Mouse (Mus musculus) kidney, embryonic 16.5 days (tissue): ENCODE measurements at regions not wholly inside any gene's neighbourhood (a gene's known extent, or its start where the extent isn't known, plus 50 kb on each side); places are given as distances from the start of the nearest gene placed in this dataset.

Experiments
- ATAC-seq: fragments of 200-750 bp; cut with Nextera tagmentation; 2 replicates; pipeline ENCODE4 v1.8.0; 2017; ENCODE audit warnings: moderate TSS enrichment; ENCODE audit not compliant: low FRiP score, low TSS enrichment
- H3K27ac ChIP-seq: fragments of 300-500 bp; sonication (generic); 2 replicates; pipeline ENCODE4 v1.5.1; 2014; ENCODE audit warnings: low read length
- H3K27me3 ChIP-seq: fragments of 300-500 bp; sonication (generic); 2 replicates; pipeline ENCODE4 v1.6.1; 2014; ENCODE audit warnings: low read length, control low read depth, mixed read lengths; ENCODE audit not compliant: insufficient read depth
- H3K36me3 ChIP-seq: fragments of 300-500 bp; sonication (generic); 2 replicates; pipeline ENCODE4 v1.6.1; 2014; ENCODE audit warnings: low read length, control low read depth, mixed read lengths; ENCODE audit not compliant: insufficient read depth
- H3K4me1 ChIP-seq: fragments of 300-500 bp; sonication (generic); 2 replicates; pipeline ENCODE4 v1.6.1; 2014; ENCODE audit warnings: low read length, control low read depth, mixed read lengths; ENCODE audit not compliant: insufficient read depth
- H3K4me2 ChIP-seq: fragments of 300-500 bp; sonication (generic); replicated peaks from 2 replicates; pipeline ENCODE4 v1.6.1; 2014; ENCODE audit warnings: low read depth, low read length
- H3K4me3 ChIP-seq: fragments of 300-500 bp; sonication (generic); 2 replicates; pipeline ENCODE4 v1.5.1; 2014; ENCODE audit warnings: mild to moderate bottlenecking, low read length
- H3K9ac ChIP-seq: fragments of 300-500 bp; sonication (generic); replicated peaks from 2 replicates; pipeline ENCODE4 v1.6.1; 2014; ENCODE audit warnings: low read length
- H3K9me3 ChIP-seq: fragments of 300-500 bp; sonication (generic); 2 replicates; pipeline ENCODE4 v1.6.1; 2016; ENCODE audit warnings: low read length, control low read depth
- WGBS: fragments of 180-500 bp; shearing (Covaris S2); extraction: QIAGEN DNeasy Blood & Tissue Kit; methylation state at CpG from one replicate; pipeline ENCODE4 v1.1.7; 2014; 5-methylcytosine and 5-hydroxymethylcytosine counted together

GRCm38 (mm10) chr17:22795213-22795612 lies 71.7 kb downstream of the Zfp945 start:
- H3K9me3 ChIP-seq = peaks cover 3% of the 10 kb centered on the region; the same call in 1 of the 2 replicates
- WGBS = 66% methylated on average over 5 of the region's 5 CpGs
- no peak for ATAC-seq
- no peaks in the 10 kb centered on the region for H3K27me3 ChIP-seq
- H3K9ac ChIP-seq = no peak overlapping the region
- H3K4me2 ChIP-seq = no peak overlapping the region
- H3K4me1 ChIP-seq = no peaks in the 10 kb centered on the region
- no peak overlapping the region for H3K4me3 ChIP-seq
- H3K36me3 ChIP-seq = peaks cover 10% of the 10 kb centered on the region; the same call in 1 of the 2 replicates
- no peak overlapping the region for H3K27ac ChIP-seq

DNA sequence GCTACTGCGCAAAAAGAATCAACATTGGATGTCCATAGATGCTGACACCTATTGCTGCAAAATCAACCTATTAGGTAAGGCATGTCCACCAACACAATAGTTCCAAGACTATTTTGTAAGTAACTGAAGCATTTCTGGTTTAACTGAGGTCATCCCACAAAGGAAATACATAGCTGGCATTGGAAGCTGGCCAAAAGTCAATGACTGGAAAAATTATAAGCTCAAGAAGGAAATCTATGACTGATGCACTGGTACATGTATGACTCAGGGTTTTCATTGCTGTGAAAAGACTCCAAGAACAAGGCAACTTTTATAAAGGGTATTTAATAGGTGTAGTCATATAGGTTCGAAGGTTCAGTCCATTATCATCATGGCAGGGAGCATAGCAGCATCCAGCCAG lies 82.5 kb downstream of the Zfp945 start:
- Histone ChIP-seq H3K4me1 (no peaks in the 10 kb centered on the region), H3K27me3 (no peaks in the 10 kb centered on the region), H3K4me2 (no peak overlapping the region), H3K36me3 (peaks cover 15% of the 10 kb centered on the region), H3K9me3 (peaks cover 9% of the 10 kb centered on the region), H3K4me3 (no peak overlapping the region), H3K27ac (no peak overlapping the region), H3K9ac (no peak overlapping the region)
- no peak for ATAC-seq
- WGBS = 95% methylated on average over 2 of the region's 2 CpGs

- Histone ChIP-seq H3K36me3 (no peaks in the 10 kb centered on the region), H3K9ac (no peak overlapping the region), H3K27ac (no peak overlapping the region), H3K4me2 (no peak overlapping the region), H3K4me1 (no peaks in the 10 kb centered on the region), H3K4me3 (no peak overlapping the region), H3K27me3 (no peaks in the 10 kb centered on the region), H3K9me3 (no peaks in the 10 kb centered on the region)
- ATAC-seq = no peak
- 64% methylated on average over 7 of the region's 7 CpGs for WGBS
Observed at GRCm38 (mm10) chr17:22745736-22746135, 121.2 kb downstream of the Zfp945 start.

DNA sequence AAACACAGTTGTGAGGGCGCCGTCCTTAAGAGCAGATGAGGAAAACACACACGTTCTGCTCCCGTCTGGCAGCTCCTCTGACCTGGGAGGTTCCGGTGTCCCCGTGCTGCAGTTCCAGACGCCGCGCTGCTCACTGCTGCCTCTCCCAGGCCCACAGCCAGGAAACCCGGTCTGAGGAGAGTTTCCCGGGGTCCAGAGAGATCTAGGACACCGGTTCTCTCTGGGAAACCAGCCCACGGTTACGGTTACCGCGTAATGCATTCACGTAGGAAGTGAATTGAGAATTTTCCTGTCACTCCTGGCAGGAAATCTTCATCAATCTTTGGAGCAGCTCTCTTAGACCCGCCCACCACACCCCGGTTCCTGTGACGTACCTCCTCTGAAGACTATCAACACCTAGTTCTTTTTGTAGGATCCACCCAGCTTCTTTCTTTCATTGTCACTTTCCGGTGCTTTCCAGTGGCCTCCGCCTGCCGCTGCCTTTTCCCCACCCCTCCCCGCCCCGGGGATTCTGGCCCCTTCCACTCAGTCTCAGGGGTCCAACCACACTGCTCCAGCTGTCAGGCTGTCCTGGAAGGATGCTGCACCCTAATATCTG lies 127.3 kb downstream of the Zfp945 start:
- peak; percentile 96 for ATAC-seq
- Histone ChIP-seq H3K36me3 (peaks cover 14% of the 10 kb centered on the region; the same call in 1 of the 2 replicates), H3K27ac (peak overlapping the region; percentile 61), H3K27me3 (no peaks in the 10 kb centered on the region), H3K4me3 (peak overlapping the region; percentile 53), H3K9ac (peak overlapping the region; percentile 62), H3K4me1 (0 out of 2 replicates have a peak, but pooled peaks cover 6% of the 10 kb centered on the region), H3K4me2 (peak overlapping the region; percentile 65), H3K9me3 (0 out of 2 replicates have a peak, but pooled peaks cover 4% of the 10 kb centered on the region)
- under 1% methylated on average over 25 of the region's 25 CpGs for WGBS

GRCm38 (mm10) chr17:22739173-22739572 lies 127.8 kb downstream of the Zfp945 start:
- Histone ChIP-seq H3K27ac (peak overlapping the region; percentile 61), H3K9ac (peak overlapping the region; percentile 62), H3K4me2 (peak overlapping the region; percentile 65), H3K4me3 (peak overlapping the region; percentile 53), H3K27me3 (no peaks in the 10 kb centered on the region), H3K9me3 (peaks cover 6% of the 10 kb centered on the region; the same call in 1 of the 2 replicates), H3K4me1 (0 out of 2 replicates have a peak, but pooled peaks cover 6% of the 10 kb centered on the region), H3K36me3 (peaks cover 16% of the 10 kb centered on the region)
- peak; percentile 24; the same call in 1 of the 2 replicates for ATAC-seq
- WGBS = 9% methylated on average over 12 of the region's 12 CpGs

DNA sequence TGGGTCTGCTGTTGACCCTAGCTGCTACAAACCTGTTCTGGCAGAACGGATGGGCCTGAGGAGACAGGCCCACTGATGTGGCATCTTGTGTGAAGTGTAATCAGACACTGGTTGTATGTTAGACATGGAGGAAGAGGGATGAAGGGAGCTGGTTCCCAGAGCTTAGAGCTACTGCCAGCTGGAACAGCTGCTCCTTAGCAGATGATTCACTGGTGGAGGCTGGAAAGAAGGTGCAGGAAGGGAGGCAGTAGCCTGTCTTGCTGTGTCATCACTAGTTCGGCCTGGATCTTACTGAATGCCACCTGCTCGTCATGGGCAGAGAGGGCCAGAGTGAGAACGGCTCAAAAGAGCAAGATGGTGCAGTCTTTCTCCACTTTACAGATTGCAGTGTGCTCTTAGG lies 130.6 kb downstream of the Zfp945 start:
- no peaks in the 10 kb centered on the region for H3K27me3 ChIP-seq
- H3K4me2 ChIP-seq = no peak overlapping the region
- peaks cover 22% of the 10 kb centered on the region for H3K36me3 ChIP-seq
- WGBS = 95% methylated on average over 4 of the region's 4 CpGs
- no peak overlapping the region for H3K9ac ChIP-seq
- H3K9me3 ChIP-seq = peaks cover 16% of the 10 kb centered on the region
- H3K27ac ChIP-seq = no peak overlapping the region
- 0 out of 2 replicates have a peak, but pooled peaks cover 6% of the 10 kb centered on the region for H3K4me1 ChIP-seq
- no peak overlapping the region for H3K4me3 ChIP-seq
- no peak for ATAC-seq
